Comparison of ENCODE assay signal across 9 mouse cellular contexts in the genomic region with DNA sequence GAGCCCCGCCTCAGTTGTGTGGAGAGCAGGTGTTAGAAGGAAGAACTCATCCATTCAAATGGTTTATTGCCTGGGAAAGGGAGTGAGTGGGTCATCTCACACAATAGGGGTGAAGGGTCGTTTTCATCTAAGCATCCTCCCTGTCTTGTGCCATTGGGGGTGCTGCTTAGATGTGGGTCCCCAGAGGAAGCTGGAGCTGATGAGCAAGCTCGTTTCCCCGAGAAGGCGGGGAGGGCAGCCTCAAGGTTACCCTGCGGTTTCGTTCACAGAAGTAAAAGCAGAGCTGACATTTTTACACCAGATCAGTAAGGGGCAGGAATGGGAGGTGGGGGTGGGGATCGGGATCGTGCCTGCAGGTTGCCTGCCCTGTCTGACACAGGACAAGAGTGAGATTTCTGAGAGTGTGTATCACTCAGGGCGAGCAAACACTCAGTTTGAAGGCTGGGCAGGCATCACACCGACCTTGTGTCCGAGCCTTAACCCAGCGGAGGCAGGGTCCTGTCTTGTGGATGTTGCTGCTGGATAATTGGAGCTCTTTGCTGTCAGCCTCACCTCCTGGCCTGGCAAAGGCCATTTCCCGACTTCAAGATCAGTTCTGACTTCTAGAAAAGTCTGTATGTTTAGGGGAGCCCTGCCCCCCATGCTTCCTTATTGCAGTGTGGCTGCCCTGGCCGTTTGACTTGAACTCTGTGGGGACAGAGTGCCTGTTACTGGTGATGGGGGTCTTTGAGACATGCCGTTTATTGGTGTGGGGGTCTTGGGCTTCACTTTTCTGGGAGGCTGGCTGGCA. TPM values are rescaled to one million over a fixed set of nuclear protein-coding genes. Genes with fewer than 3 reads are reported as not detected.
DNase-seq lines count a peak whose midpoint lies in the region; ATAC-seq and TF ChIP-seq lines count a peak whose summit lies in the region.
"Had no signal": no experiment of that assay in that cellular context is flagged by ENCODE, and none has a peak within 500 bp of the region (broad histone marks: within the 10 kb centered on the region; RNA-seq: fewer than 3 reads in every experiment).

No protein-coding gene starts in this region.

- H3K27ac ChIP-seq in gastrocnemius, adult 2 months: peak overlapping the region; percentile 75; the same call in 1 of the 2 replicates
- no peak overlapping the region for H3K27ac ChIP-seq in embryonic facial prominence, embryonic 11.5 days (replicated peaks; ENCODE audit: low read depth, low read length)
- no peak overlapping the region for H3K27ac ChIP-seq in limb, embryonic 11.5 days (replicated peaks; ENCODE audit: low read depth, low read length)
- peak overlapping the region; percentile 83 for H3K27ac ChIP-seq in neural tube, embryonic 15.5 days (replicated peaks)

- H3K9ac ChIP-seq in embryonic facial prominence, embryonic 11.5 days (replicated peaks; ENCODE audit: low read length): peak overlapping the region; percentile 8; the same call in 1 of the 2 replicates
- no peak overlapping the region for H3K9ac ChIP-seq in limb, embryonic 11.5 days (ENCODE audit: low read length)
- peak overlapping the region; percentile 82 for H3K9ac ChIP-seq in neural tube, embryonic 15.5 days (replicated peaks)

- peaks cover 5% of the 10 kb centered on the region; the same call in 1 of the 2 replicates for H3K4me1 ChIP-seq in embryonic facial prominence, embryonic 11.5 days (ENCODE audit: control insufficient read depth, insufficient read depth, low read length)
- H3K4me1 ChIP-seq in limb, embryonic 11.5 days (ENCODE audit: control insufficient read depth, insufficient read depth, low read length): no peaks in the 10 kb centered on the region
- peaks cover 34% of the 10 kb centered on the region for H3K4me1 ChIP-seq in neural tube, embryonic 15.5 days

- H3K27me3 ChIP-seq in C2C12 (ENCODE audit: control insufficient read depth, insufficient read depth, insufficient read length): no peaks in the 10 kb centered on the region
- peaks cover 15% of the 10 kb centered on the region for H3K27me3 ChIP-seq in embryonic facial prominence, embryonic 11.5 days (ENCODE audit: control insufficient read depth, insufficient read depth, low read length)
- H3K27me3 ChIP-seq in limb, embryonic 11.5 days (ENCODE audit: control insufficient read depth, insufficient read depth, low read length): peaks cover 12% of the 10 kb centered on the region; the same call in 1 of the 2 replicates
- peaks cover 8% of the 10 kb centered on the region for H3K27me3 ChIP-seq in neural tube, embryonic 15.5 days (replicated peaks)
- H3K27me3 ChIP-seq: Patski had no signal

- H3ac ChIP-seq in C2C12 (ENCODE audit: control insufficient read depth, insufficient read length, low read depth): peak overlapping the region; percentile 97

- peaks cover 33% of the 10 kb centered on the region for H3K36me3 ChIP-seq in C2C12 (ENCODE audit: control insufficient read depth, insufficient read depth)
- no peaks in the 10 kb centered on the region for H3K36me3 ChIP-seq in embryonic facial prominence, embryonic 11.5 days (replicated peaks; ENCODE audit: control insufficient read depth, insufficient read depth, low read depth, low read length)
- no peaks in the 10 kb centered on the region for H3K36me3 ChIP-seq in limb, embryonic 11.5 days (ENCODE audit: control insufficient read depth, insufficient read depth, low read length)
- H3K36me3 ChIP-seq in neural tube, embryonic 15.5 days: peaks cover 7% of the 10 kb centered on the region; the same call in 1 of the 2 replicates

- peaks cover 61% of the 10 kb centered on the region for H3K79me2 ChIP-seq in C2C12 (ENCODE audit: control insufficient read depth, insufficient read depth)

- intact Hi-C loops in gastrocnemius, adult 2 months (cut with DNase I): no loop called here

- no peaks in the 10 kb centered on the region for H3K9me3 ChIP-seq in embryonic facial prominence, embryonic 11.5 days (replicated peaks; ENCODE audit: control insufficient read depth, low read length)
- H3K9me3 ChIP-seq in limb, embryonic 11.5 days (ENCODE audit: control insufficient read depth, low read length): no peaks in the 10 kb centered on the region
- H3K9me3 ChIP-seq in neural tube, embryonic 15.5 days (replicated peaks): no peaks in the 10 kb centered on the region

- WGBS in embryonic facial prominence, embryonic 11.5 days: 30% methylated on average over 16 of the region's 16 CpGs
- WGBS in limb, embryonic 11.5 days: 20% methylated on average over 16 of the region's 16 CpGs
- 12% methylated on average over 16 of the region's 16 CpGs for WGBS in neural tube, embryonic 15.5 days

- peak overlapping the region; percentile 96 for H3K4me2 ChIP-seq in embryonic facial prominence, embryonic 11.5 days (ENCODE audit: low read depth, low read length)
- peak overlapping the region; percentile 99 for H3K4me2 ChIP-seq in limb, embryonic 11.5 days (ENCODE audit: low read depth, severe bottlenecking)
- peak overlapping the region; percentile 91 for H3K4me2 ChIP-seq in neural tube, embryonic 15.5 days

- TF ChIP-seq CTCF in gastrocnemius, adult 2 months (IDR thresholded peaks at IDR 0.05): no peak
- TF ChIP-seq CTCF in C2C12 (IDR thresholded peaks at IDR 0.05; ENCODE audit: control insufficient read depth, insufficient read depth, insufficient read length): no peak

- peaks cover 56% of the 10 kb centered on the region for H3K79me3 ChIP-seq in C2C12 (ENCODE audit: low read depth)

- 0 out of 2 replicates have a peak, but pooled peaks have one; percentile 6 for ATAC-seq in embryonic facial prominence, embryonic 11.5 days (replicated peaks; ENCODE audit: insufficient number of reproducible peaks, low FRiP score, low TSS enrichment, low read depth)
- no peak for ATAC-seq in limb, embryonic 11.5 days (ENCODE audit: insufficient number of reproducible peaks, low FRiP score, low TSS enrichment, low read depth)
- ATAC-seq in neural tube, embryonic 15.5 days (ENCODE audit: low FRiP score): no peak

- H3K4me3 ChIP-seq in gastrocnemius, adult 2 months: peak overlapping the region; percentile 83
- H3K4me3 ChIP-seq in C2C12 (ENCODE audit: insufficient read depth, poor library complexity, severe bottlenecking): peak overlapping the region; percentile 89
- peak overlapping the region; percentile 67 for H3K4me3 ChIP-seq in embryonic facial prominence, embryonic 11.5 days (ENCODE audit: low read depth, low read length)
- H3K4me3 ChIP-seq in limb, embryonic 11.5 days (ENCODE audit: low read depth, low read length): peak overlapping the region; percentile 58; the same call in 1 of the 2 replicates
- peak overlapping the region; percentile 79 for H3K4me3 ChIP-seq in neural tube, embryonic 15.5 days (replicated peaks)

- no peak for DNase-seq in gastrocnemius, adult 2 months
- DNase-seq in gastrocnemius, postnatal 4 days (ENCODE audit: low spot score in 2 of 2): no peak
- no peak for DNase-seq in embryonic facial prominence, embryonic 11.5 days (ENCODE audit: low spot score)
- no peak for DNase-seq in limb, embryonic 11.5 days (ENCODE audit: low spot score)
- no peak for DNase-seq in urinary bladder, postnatal 14 days (ENCODE audit: low spot score)
- DNase-seq in layer of hippocampus, adult 11-12 months (ENCODE audit: low spot score): no peak

TF ChIP-seq in C2C12, 6 proteins besides CTCF, POLR2A, EP300 and RAD21:
- TF ChIP-seq MYOD1 (IDR thresholded peaks at IDR 0.05; ENCODE audit: control insufficient read depth, insufficient read length, low read depth): no peak
- no peak for TF ChIP-seq MYOG (IDR thresholded peaks at IDR 0.05; ENCODE audit: control insufficient read depth, extremely low read depth, insufficient read length)
- TF ChIP-seq USF1 (IDR thresholded peaks at IDR 0.05; ENCODE audit: low read depth): no peak
- TF ChIP-seq CEBPB (IDR thresholded peaks at IDR 0.05; ENCODE audit: low read depth): no peak
- no peak for TF ChIP-seq MAX (IDR thresholded peaks at IDR 0.05)
- no peak for TF ChIP-seq FOSL1 (IDR thresholded peaks at IDR 0.05; ENCODE audit: insufficient read depth, low read length, poor library complexity, severe bottlenecking)

RNA-seq across cellular contexts. Expression of gene Acot7, which starts 1.2 kb away (rescaled TPM):
- total RNA-seq in gastrocnemius, adult 2 months (2021): 10 to 100 TPM; 12.7 to 22.8 TPM
- total RNA-seq in gastrocnemius, postnatal 4 days (2021): 10 to 100 TPM; 13.5 to 17.6 TPM
- polyA plus RNA-seq in C2C12 (2012; fragmentation: generic; extraction: Trizol): 344 TPM
- polyA plus RNA-seq in embryonic facial prominence, embryonic 11.5 days (2014; fragmentation: Nextera tagmentation; extraction: Ambion mirVana): 47.5 and 54.9 TPM in 2 replicates
- 32.1 and 33.3 TPM in 2 replicates for polyA plus RNA-seq in limb, embryonic 11.5 days (2014; fragmentation: Nextera tagmentation; extraction: Ambion mirVana)
- polyA plus RNA-seq in neural tube, embryonic 15.5 days (2015; fragmentation: Nextera tagmentation; extraction: Ambion mirVana): 402 and 456 TPM in 2 replicates

RNA-seq across cellular contexts. Expression of gene Hes2, which starts 20.4 kb away (rescaled TPM):
- not detected for total RNA-seq in gastrocnemius, adult 2 months (2021)
- total RNA-seq in gastrocnemius, postnatal 4 days (2021): not detected
- not detected for polyA plus RNA-seq in C2C12 (2012; fragmentation: generic; extraction: Trizol)
- polyA plus RNA-seq in embryonic facial prominence, embryonic 11.5 days (2014; fragmentation: Nextera tagmentation; extraction: Ambion mirVana): 0.22 and 0.24 TPM in 2 replicates
- not detected in 2 replicates for polyA plus RNA-seq in limb, embryonic 11.5 days (2014; fragmentation: Nextera tagmentation; extraction: Ambion mirVana)
- polyA plus RNA-seq in neural tube, embryonic 15.5 days (2015; fragmentation: Nextera tagmentation; extraction: Ambion mirVana): not detected in 2 replicates
- polyA plus RNA-seq: Patski had no signal

RNA-seq across cellular contexts. Expression of gene Espn, which starts 26.9 kb away (rescaled TPM):
- under 1 TPM; 0.13 to 0.45 TPM for total RNA-seq in gastrocnemius, adult 2 months (2021)
- 1 to 10 TPM; 1.5 TPM for total RNA-seq in gastrocnemius, postnatal 4 days (2021)
- polyA plus RNA-seq in C2C12 (2012; fragmentation: generic; extraction: Trizol): 0.97 TPM
- polyA plus RNA-seq in embryonic facial prominence, embryonic 11.5 days (2014; fragmentation: Nextera tagmentation; extraction: Ambion mirVana): 6.2 and 7.3 TPM in 2 replicates
- polyA plus RNA-seq in limb, embryonic 11.5 days (2014; fragmentation: Nextera tagmentation; extraction: Ambion mirVana): 1.6 and 1.9 TPM in 2 replicates
- polyA plus RNA-seq in neural tube, embryonic 15.5 days (2015; fragmentation: Nextera tagmentation; extraction: Ambion mirVana): 0.31 and 3.3 TPM in 2 replicates

Comparison
In these comparisons a context has a peak if more than half of its experiments do, and no peak if none do; other contexts are left out.
1. H3K27ac ChIP-seq: peak in gastrocnemius, adult 2 months (single experiment) and neural tube, embryonic 15.5 days (single experiment); none in embryonic facial prominence, embryonic 11.5 days (single experiment) and limb, embryonic 11.5 days (single experiment).
2. Peak in every context shown above with its lines, with median percentiles within 50 percentile points of each other: H3K4me3 ChIP-seq and H3K4me2 ChIP-seq.